Mouse (Mus musculus): ENCODE measurements around the gene Sgcb.

Sgcb gene

DNA sequence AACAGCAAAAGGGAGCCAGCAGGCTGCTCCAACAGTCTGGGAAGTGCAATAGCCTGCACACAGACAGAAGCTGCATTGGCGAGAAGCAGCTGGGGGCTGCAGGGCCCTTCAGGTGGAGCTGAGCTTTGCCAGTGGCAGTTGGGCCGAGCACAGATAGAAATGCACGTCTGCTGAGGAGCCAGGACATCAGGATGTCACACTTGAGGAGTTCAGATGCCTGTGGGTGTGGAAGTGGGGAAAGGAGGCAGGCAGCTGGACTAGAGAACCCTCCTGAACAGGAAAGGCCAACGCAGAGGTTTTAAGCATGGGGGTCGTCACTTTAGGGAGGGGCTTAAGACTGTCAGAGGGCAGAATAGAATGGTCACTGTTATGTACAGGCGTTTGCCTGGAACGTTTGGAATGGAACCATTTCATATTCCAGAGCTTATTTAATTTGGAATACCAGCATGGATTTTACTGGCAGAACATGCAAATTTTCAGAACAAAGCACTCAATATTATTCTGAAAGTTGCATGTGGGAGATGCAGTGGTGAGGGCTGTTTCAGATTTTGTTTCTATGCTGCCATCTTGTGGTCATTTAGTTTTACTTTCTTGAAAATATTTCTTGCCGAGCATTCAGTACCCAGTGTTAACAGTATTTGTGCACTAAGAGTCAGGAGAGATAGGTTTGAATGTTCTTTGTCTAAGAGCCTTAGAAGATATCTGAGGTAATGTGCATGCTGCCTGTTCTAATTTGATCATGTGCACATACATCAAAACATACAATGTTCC is 10.1 kb downstream of the Sgcb start:
- in situ Hi-C loops (cut with MseI, MboI) = loop anchor here (5.0 to 10.0 kb wide), 2 partner anchors 93 to 205 kb away; no protein-coding TSS in a partner anchor

GRCm38 (mm10) chr5:73633141-73633540 is 14.4 kb downstream of the Sgcb start:
- in situ Hi-C loops (cut with MseI, MboI) = loop anchor here (5.0 to 10.0 kb wide), 3 partner anchors 88 to 206 kb away; no protein-coding TSS in a partner anchor

DNA sequence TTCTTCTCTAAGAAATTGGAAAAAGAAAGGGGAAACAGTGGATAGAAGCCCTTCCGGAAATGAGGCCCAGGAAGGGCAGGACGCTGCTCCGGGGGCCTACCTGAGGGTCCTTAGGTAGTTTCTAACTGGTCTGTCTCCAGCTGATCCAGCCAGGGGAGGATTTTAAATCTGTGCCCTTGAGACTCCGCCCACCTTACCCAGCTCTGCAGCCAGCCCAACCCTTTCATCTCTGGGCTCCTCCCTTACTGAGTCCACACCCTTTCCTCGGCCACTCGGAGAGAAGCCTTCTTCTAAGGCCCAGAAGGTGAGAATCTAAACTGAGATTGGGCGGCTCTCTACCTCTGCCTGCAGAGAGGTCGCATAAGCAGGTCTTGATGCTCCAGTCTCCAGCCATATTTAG is 15.3 kb downstream of the Sgcb start, which contains the start of gene Lrrc66:
Gene Lrrc66, minus strand, starts transcription at position 236 of the 400 bp plus-strand sequence.
- in situ Hi-C loops (cut with MseI, MboI) = loop anchor here (5.0 to 10.0 kb wide), 3 partner anchors 87 to 205 kb away; no protein-coding TSS in a partner anchor

DNA sequence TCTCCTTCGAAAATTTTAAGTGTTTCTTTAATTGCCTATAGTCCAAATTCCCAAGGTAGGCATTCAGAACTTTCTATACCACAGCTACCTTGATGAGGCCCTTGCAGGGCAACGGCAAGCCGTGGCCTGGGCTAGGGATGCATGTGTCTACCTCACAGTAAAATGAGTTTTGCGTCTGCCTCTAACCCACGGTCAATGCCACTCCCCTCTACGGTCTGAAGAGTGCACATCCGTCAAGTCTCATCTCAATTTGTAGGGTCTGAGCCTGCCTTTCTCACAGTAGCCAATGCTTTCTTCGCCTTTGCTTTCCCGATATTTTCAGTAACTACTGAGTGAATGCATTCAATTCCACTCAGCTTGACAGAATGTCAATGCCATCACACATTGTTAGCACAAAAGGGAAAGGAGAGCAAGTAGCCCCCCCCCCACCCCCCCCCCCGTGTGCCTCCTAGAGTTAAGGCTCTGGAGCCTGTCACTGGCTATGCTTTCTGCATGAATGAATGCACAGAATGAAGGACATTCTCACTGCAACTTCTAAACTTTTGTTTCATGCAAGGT is 16.5 kb downstream of the Sgcb start:
- in situ Hi-C loops (cut with MseI, MboI) = loop anchor here (5.0 to 10.0 kb wide), 3 partner anchors 86 to 204 kb away; no protein-coding TSS in a partner anchor

GRCm38 (mm10) chr5:73630141-73630540 is 17.4 kb downstream of the Sgcb start:
- in situ Hi-C loops (cut with MseI, MboI) = loop anchor here (5.0 to 10.0 kb wide), 3 partner anchors 85 to 203 kb away; no protein-coding TSS in a partner anchor

DNA sequence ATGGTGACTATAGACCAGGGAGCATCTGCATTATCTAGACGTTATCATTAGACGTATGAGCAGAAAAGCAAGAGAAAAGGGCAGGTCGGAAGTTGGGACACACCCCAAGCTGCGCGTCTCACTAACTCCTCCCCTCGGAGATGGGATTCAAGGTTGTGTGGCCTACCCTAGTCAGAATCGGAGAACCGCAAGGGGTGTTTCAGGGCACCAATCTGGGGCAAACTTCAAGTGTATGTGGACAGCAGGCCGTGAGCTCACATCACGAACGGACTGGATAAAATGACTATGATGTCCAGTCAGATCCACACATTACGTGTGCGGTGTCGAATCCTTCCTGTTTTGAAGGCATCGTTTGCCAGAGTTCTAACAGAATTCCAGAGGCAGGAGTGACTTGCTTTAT is 19.6 kb downstream of the Sgcb start:
- in situ Hi-C loops (cut with MseI, MboI) = no loop called here

DNA sequence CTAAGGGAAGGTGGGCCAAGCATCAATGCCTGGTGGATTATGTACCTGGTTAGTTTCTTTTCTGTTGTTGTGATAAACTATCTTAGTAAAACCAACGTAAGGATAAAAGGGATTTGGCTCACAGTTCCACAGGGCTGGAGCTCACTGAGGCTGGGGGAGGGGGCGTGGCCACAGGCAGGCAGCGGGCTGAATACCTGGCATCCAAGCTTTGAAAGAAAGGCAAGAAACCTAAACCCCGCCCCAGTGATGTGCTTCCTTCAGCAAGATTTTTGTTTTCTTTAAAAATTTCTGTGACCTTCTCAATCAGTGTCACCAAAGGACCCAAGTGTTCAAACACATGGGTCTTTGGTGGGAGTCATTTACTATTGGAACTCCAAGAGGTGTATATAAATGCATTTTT is 20.0 kb downstream of the Sgcb start:
- in situ Hi-C loops (cut with MseI, MboI) = no loop called here

- in situ Hi-C loops (cut with MseI, MboI) = no loop called here
These were observed 20.7 kb downstream of the Sgcb start for GRCm38 (mm10) chr5:73626842-73627241.

DNA sequence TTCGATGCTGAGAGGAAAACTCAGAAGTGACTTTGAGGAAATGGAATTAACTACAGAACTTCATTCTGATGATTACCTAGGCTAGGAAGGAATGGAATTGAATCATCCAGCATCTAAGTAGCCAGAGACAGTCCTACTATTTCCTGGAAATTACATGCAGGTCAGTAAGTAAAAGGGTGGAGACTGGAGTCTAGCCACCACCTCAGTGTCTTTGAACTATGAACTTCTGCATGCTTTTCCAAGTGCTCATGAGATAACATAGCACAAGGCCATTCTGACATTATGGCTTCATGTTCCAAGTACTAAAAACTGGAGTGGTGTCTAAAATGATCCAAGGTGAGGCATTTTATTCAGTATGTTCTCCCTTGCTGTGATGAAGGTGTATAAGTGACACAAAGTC is 22.1 kb downstream of the Sgcb start:
- in situ Hi-C loops (cut with MseI, MboI) = no loop called here

- in situ Hi-C loops (cut with MseI, MboI) = no loop called here
These were observed 28.6 kb downstream of the Sgcb start for GRCm38 (mm10) chr5:73618969-73619368.

- in situ Hi-C loops (cut with MseI, MboI) = no loop called here
These were observed 32.4 kb downstream of the Sgcb start for GRCm38 (mm10) chr5:73615211-73615610.

- in situ Hi-C loops (cut with MseI, MboI) = no loop called here
These were observed 34.3 kb downstream of the Sgcb start for GRCm38 (mm10) chr5:73613296-73613695.

DNA sequence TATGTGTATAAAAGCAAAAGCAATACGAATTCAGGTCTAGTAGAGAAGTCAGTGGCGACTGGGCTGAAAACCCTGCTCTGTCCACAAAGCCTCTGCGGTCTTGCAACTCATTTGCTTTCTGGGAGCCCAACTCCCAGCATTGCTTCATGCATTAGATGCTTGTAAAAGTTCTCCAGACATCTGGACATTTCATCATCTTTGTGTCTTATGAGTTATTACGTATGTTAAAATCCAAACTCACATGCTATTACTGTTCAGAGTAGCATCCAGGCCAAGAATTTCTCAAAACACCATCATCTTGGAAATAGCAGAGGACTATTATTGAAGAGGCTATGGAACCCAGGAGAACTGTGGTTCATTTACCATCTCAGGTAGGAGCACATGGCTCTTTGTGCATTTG is 36.5 kb downstream of the Sgcb start:
- in situ Hi-C loops (cut with MseI, MboI) = no loop called here

DNA sequence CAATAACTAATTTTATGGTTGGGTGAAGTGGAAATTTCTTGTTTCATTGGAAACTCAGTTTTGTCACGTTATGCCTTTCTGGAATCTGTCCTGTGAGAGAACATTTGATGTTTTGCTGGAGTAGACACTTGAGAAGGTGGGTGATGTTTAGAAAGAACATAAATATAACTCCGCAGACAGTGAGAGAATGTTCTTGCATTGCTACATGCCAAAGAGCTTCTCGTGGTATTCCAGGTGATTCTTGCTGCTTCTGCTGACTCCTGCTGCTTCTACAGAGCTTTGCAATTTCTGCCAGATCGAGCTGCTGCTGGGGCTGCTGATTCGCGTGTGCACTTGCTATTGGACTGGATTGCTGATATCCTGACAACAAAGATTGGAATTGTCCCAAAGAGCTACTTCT is 42.6 kb downstream of the Sgcb start:
- in situ Hi-C loops (cut with MseI, MboI) = no loop called here

GRCm38 (mm10) chr5:73604542-73604941 is 43.0 kb downstream of the Sgcb start:
- in situ Hi-C loops (cut with MseI, MboI) = no loop called here

- in situ Hi-C loops (cut with MseI, MboI) = no loop called here
These were observed 44.7 kb downstream of the Sgcb start for GRCm38 (mm10) chr5:73602865-73603264.

DNA sequence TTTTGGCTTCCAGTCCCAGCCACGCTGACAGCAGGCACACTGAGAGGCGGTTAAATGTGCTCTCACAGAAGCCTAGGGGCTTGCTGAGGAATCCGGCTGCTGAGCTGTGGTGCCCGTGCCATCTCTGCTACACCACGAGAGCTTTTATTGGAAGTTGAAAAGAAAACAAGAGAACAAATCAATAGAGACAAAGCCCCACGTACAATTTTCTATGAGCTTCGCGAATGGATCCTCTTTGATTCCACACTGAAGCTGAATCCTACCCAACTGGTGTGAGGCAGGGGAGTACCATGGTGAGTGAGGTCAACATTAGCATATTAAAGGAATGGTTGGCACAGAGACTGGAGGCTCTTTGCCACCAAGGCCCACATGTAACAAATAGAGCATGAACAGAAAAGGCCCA is 46.2 kb downstream of the Sgcb start:
- in situ Hi-C loops (cut with MseI, MboI) = no loop called here

GRCm38 (mm10) chr5:73599991-73600390 is 47.6 kb downstream of the Sgcb start:
- in situ Hi-C loops (cut with MseI, MboI) = no loop called here

GRCm38 (mm10) chr5:73598943-73599695 is 48.5 kb downstream of the Sgcb start:
- in situ Hi-C loops (cut with MseI, MboI) = no loop called here

DNA sequence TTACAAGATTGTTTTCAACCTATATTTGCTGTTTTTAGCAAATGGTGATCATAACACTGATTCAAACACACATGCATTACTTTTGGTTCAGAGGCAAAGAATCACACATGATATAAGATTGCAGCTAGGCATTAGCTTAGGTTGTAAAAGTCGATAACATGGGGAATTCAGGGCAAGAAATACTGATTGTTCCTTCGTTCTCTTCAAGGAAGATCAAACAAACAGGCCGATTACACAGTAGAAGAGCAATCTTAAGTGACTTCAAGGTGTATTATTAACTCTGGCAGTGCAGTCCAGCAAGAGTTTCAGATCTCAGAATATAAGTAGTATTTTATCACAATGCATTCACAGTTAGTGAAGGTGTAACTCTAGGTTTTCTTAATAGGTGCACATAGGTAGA is 60.5 kb downstream of the Sgcb start:
- in situ Hi-C loops (cut with MseI, MboI) = no loop called here

DNA sequence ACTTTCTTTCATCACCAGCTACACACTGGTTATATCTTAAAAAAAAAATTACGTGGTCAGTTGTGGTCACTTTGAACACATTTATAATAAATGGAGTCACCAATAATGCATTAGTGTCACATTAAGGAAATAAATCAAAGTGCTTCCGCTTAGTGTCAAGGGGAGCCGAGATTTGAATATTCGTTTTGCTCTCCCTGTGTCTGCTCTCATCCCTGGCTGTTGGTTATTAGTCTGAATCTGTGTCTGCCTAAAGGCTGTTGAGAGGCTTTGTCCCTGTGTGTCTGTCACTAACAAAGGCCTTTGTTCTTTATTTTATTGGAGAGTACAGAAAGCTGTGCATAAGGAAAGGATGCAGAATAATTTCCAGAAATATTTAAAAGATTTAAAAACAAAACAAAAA is 61.0 kb downstream of the Sgcb start:
- in situ Hi-C loops (cut with MseI, MboI) = no loop called here
